In the genomic region with DNA sequence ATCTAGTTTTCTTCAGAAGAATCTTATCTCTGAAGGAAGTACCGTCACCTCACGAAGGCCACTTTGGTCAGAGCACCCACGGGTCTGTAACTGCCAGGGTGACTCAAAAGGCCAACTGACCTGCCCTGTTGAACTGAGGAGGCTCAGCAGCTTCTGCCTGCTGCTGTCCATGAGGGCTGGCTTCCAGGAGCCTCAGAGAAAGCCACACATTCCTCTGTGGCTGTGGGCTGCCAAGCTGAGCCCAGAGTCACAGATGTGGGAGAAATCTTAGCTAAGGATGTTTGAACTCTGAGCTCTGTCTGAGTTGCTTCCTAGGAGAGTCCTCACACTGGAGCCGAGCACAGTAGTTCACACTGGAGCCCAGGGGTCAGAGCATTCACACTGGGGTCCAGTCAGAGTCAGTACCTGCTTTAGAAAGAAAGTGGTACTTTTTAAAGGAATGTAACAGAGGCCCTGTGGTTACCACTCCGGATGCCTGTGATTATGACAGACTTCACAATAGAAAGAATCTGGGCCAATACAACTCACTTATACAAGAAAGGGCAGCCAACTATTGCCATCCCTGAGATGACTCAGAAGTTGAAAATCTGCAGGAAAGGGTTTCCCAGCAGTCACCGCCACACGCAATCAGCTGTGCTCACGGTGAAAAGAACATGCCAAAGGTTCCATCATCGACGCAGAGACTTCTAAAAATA, we compare ENCODE assay signal across 14 mouse cellular contexts.
DNase-seq lines count a peak whose midpoint lies in the region; ATAC-seq and TF ChIP-seq lines count a peak whose summit lies in the region.
"Had no signal": no experiment of that assay in that cellular context is flagged by ENCODE, and none has a peak within 500 bp of the region (broad histone marks: within the 10 kb centered on the region; RNA-seq: fewer than 3 reads in every experiment).

No protein-coding gene starts in this region.

- TF ChIP-seq CTCF in embryonic fibroblast, embryonic 13.5 days (IDR thresholded peaks at IDR 0.05; ENCODE audit: borderline replicate concordance, insufficient read depth, low read length), result no peak
- no peak for TF ChIP-seq CTCF in intestine, postnatal 0 days (IDR thresholded peaks at IDR 0.05; ENCODE audit: low read depth)

- H3K4me1 ChIP-seq in limb, embryonic 12.5 days (replicated peaks), result peaks cover 28% of the 10 kb centered on the region
- peaks cover 37% of the 10 kb centered on the region for H3K4me1 ChIP-seq in limb, embryonic 10.5 days
- H3K4me1 ChIP-seq in embryonic fibroblast, embryonic 13.5 days (ENCODE audit: control insufficient read depth, insufficient read depth, low read length), result peaks cover 10% of the 10 kb centered on the region; the same call in 1 of the 2 replicates
- peaks cover 23% of the 10 kb centered on the region for H3K4me1 ChIP-seq in limb, embryonic 15.5 days
- H3K4me1 ChIP-seq in intestine, postnatal 0 days (replicated peaks; ENCODE audit: control insufficient read depth, insufficient read depth, low read length), result no peaks in the 10 kb centered on the region

- H3K4me3 ChIP-seq in limb, embryonic 12.5 days (replicated peaks), result no peak overlapping the region
- no peak overlapping the region for H3K4me3 ChIP-seq in limb, embryonic 10.5 days
- no peak overlapping the region for H3K4me3 ChIP-seq in embryonic fibroblast, embryonic 13.5 days (ENCODE audit: insufficient read depth, low read length)
- no peak overlapping the region for H3K4me3 ChIP-seq in limb, embryonic 15.5 days
- H3K4me3 ChIP-seq in intestine, postnatal 0 days (ENCODE audit: low read depth, low read length), result no peak overlapping the region
- H3K4me3 ChIP-seq: erythroblast, embryonic 14.5 days; liver, embryonic 15.5 days; neural tube, embryonic 13.5 days; stomach, embryonic 15.5 days had no signal

- TF ChIP-seq POLR2A in embryonic fibroblast, embryonic 13.5 days (IDR thresholded peaks at IDR 0.05; ENCODE audit: low read depth, low read length), result no peak

- ATAC-seq in limb, embryonic 12.5 days (ENCODE audit: insufficient number of reproducible peaks, insufficient read depth, low FRiP score, low TSS enrichment, low read depth), result no peak
- ATAC-seq in limb, embryonic 15.5 days (ENCODE audit: insufficient number of reproducible peaks, low FRiP score, low TSS enrichment, low read depth), result no peak
- no peak for ATAC-seq in intestine, postnatal 0 days
- ATAC-seq: inflammation-experienced regulatory T-cells, adult 6 months had no signal

- no peak overlapping the region for H3K4me2 ChIP-seq in limb, embryonic 12.5 days
- no peak overlapping the region for H3K4me2 ChIP-seq in limb, embryonic 15.5 days
- no peak overlapping the region for H3K4me2 ChIP-seq in intestine, postnatal 0 days (replicated peaks; ENCODE audit: low read depth)
- H3K4me2 ChIP-seq: liver, embryonic 15.5 days; neural tube, embryonic 13.5 days; stomach, embryonic 15.5 days had no signal

- 88% methylated on average over 10 of the region's 10 CpGs for WGBS in limb, embryonic 12.5 days
- 91% methylated on average over 10 of the region's 10 CpGs for WGBS in limb, embryonic 10.5 days
- WGBS in limb, embryonic 15.5 days, result 78% methylated on average over 10 of the region's 10 CpGs
- 69% methylated on average over 10 of the region's 10 CpGs for WGBS in intestine, postnatal 0 days

- H3K36me3 ChIP-seq in limb, embryonic 12.5 days, result peaks cover 9% of the 10 kb centered on the region
- peaks cover 6% of the 10 kb centered on the region; the same call in 1 of the 2 replicates for H3K36me3 ChIP-seq in limb, embryonic 10.5 days
- H3K36me3 ChIP-seq in limb, embryonic 15.5 days, result no peaks in the 10 kb centered on the region
- no peaks in the 10 kb centered on the region for H3K36me3 ChIP-seq in intestine, postnatal 0 days (ENCODE audit: control insufficient read depth, insufficient read depth)
- H3K36me3 ChIP-seq: liver, embryonic 15.5 days; neural tube, embryonic 13.5 days; stomach, embryonic 15.5 days had no signal

- DNase-seq in adrenal gland, adult 2 months, result peak; percentile 75
- no peak for DNase-seq in adrenal gland, postnatal 10 days
- DNase-seq in limb, embryonic 10.5 days (ENCODE audit: low spot score), result no peak
- DNase-seq in cerebellum, postnatal 25 days, result no peak
- DNase-seq: cerebellum, postnatal 10 days had no signal

- H3K27ac ChIP-seq in limb, embryonic 12.5 days, result peak overlapping the region; percentile 12; the same call in 1 of the 2 replicates
- H3K27ac ChIP-seq in limb, embryonic 10.5 days, result no peak overlapping the region
- peak overlapping the region; percentile 92 for H3K27ac ChIP-seq in embryonic fibroblast, embryonic 13.5 days (ENCODE audit: insufficient read depth, low read length)
- H3K27ac ChIP-seq in limb, embryonic 15.5 days, result peak overlapping the region; percentile 55
- no peak overlapping the region for H3K27ac ChIP-seq in intestine, postnatal 0 days (ENCODE audit: low read depth, low read length)
- H3K27ac ChIP-seq: liver, embryonic 15.5 days; neural tube, embryonic 13.5 days; stomach, embryonic 15.5 days had no signal

- no peaks in the 10 kb centered on the region for H3K9me3 ChIP-seq in limb, embryonic 12.5 days
- H3K9me3 ChIP-seq in limb, embryonic 10.5 days (replicated peaks), result no peaks in the 10 kb centered on the region
- no peaks in the 10 kb centered on the region for H3K9me3 ChIP-seq in limb, embryonic 15.5 days
- no peaks in the 10 kb centered on the region for H3K9me3 ChIP-seq in intestine, postnatal 0 days (ENCODE audit: control insufficient read depth)
- H3K9me3 ChIP-seq: liver, embryonic 15.5 days; neural tube, embryonic 13.5 days; stomach, embryonic 15.5 days had no signal

- H3K9ac ChIP-seq in limb, embryonic 12.5 days (replicated peaks), result no peak overlapping the region
- no peak overlapping the region for H3K9ac ChIP-seq in limb, embryonic 15.5 days
- no peak overlapping the region for H3K9ac ChIP-seq in intestine, postnatal 0 days (ENCODE audit: low read depth, low read length)
- H3K9ac ChIP-seq: liver, embryonic 15.5 days; neural tube, embryonic 13.5 days; stomach, embryonic 15.5 days had no signal

- no peaks in the 10 kb centered on the region for H3K27me3 ChIP-seq in limb, embryonic 12.5 days
- no peaks in the 10 kb centered on the region for H3K27me3 ChIP-seq in limb, embryonic 10.5 days (ENCODE audit: low read depth, poor library complexity, severe bottlenecking)
- no peaks in the 10 kb centered on the region for H3K27me3 ChIP-seq in limb, embryonic 15.5 days
- no peaks in the 10 kb centered on the region for H3K27me3 ChIP-seq in intestine, postnatal 0 days (replicated peaks; ENCODE audit: control insufficient read depth, insufficient read depth, low read length)
- H3K27me3 ChIP-seq: liver, embryonic 15.5 days; neural tube, embryonic 13.5 days; stomach, embryonic 15.5 days had no signal

Comparison
In these comparisons a context has a peak if more than half of its experiments do, and no peak if none do; other contexts are left out.
1. H3K27ac ChIP-seq: peak in limb, embryonic 12.5 days (single experiment), embryonic fibroblast, embryonic 13.5 days (single experiment) and limb, embryonic 15.5 days (single experiment); none in limb, embryonic 10.5 days (single experiment) and intestine, postnatal 0 days (single experiment).